Mouse (Mus musculus): Measurements from ENCODE around the gene Vinac1.

Gene Vinac1

GRCm38 (mm10) chr2:129038937-129039631 lies 8.9 kb downstream of the Vinac1 start:
- no peak for DNase-seq (ENCODE audit: low read depth)

- DNase-seq (ENCODE audit: low read depth): no peak
Measured at GRCm38 (mm10) chr2:129038426-129038936, 9.5 kb downstream of the Vinac1 start.

DNA sequence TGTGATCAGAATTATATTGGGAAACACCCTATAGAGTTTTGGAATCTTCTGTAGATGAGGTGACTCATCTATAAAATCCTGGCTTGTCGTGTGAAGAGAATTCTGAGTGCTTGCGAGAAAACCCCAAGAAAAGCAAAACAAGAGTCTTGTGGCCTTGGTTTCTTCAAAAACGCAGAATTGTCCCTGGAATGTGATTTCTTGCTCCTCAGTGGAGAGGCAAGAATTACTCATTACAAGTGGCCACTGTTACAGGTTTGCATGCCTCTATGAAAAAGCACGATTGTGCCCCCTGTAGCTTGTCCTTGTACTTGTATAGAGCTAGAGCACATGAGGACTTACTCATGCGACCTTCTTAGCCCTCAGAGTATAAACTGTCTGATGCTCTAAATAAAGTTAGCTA lies 12.6 kb downstream of the Vinac1 start:
- no peak for DNase-seq (ENCODE audit: low read depth)

GRCm38 (mm10) chr2:129024820-129025219 lies 23.2 kb downstream of the Vinac1 start:
- no peak for DNase-seq (ENCODE audit: low read depth)

DNA sequence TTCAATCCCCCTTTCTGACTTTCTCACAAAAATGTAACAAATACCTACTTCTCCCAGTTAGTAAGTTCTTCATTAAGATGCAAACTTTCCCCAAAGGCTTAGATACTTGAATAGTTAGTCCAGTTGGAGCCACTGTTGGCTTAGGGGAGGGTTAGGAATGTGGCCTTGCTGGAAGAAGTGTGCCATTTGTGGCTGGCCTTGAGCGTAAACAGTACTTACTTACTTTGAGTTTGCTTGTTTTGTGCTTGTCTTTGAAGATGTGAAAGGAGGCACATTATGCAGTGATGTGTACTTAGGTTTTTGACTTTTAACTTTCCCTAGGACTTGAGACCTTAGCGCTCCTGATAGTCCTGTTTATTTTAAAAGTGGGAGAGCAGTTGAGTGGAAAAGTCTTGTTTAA lies 27.9 kb downstream of the Vinac1 start:
- DNase-seq (ENCODE audit: low read depth): no peak

GRCm38 (mm10) chr2:129008867-129009266 lies 39.1 kb downstream of the Vinac1 start:
- peak; percentile 15 for DNase-seq (ENCODE audit: low read depth)

DNA sequence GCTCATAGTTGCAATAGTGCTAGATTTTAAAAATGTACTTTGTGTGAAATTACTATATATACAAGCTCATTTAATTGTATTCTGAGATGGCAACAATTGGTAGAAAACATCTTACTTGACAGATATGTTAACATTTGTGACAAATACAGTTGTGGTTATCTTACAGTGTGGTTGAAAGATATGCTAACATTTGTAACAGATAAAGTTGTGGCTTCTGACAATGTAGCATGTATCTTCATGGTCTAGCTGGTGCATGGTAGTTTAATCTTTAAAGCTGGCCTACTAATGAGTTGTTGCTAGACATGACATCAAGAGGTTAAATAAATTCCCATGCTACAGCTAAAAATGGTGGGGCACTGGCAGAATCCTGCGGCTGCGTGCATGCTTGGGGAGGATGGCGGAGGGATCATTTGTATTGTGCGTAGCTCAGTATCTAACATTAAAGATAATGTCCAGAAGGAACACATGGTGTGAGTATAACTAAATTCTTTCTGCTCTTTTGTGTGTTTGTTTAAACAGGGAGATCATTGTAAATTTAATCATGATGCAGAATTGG lies 41.7 kb downstream of the Vinac1 start:
- no peak for DNase-seq (ENCODE audit: low read depth)

DNA sequence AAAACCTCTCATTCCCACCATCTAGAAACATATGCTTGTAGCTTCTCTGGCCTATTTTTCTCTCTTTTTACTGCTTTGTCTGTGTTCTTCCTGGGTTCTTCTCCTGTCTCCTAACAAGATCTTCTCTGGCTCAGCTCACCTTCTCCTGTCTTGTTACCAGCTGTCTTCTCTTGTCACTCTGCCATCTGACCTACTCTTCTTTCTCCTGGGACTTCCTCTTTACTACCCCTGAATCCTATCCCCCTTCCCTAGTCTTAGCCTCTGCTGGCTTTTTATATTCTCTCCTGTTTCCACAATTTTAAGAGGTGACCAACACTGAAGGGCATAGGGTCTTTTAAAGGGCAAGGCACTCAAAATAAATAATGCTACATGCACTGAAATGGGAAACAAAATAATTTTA lies 43.1 kb downstream of the Vinac1 start:
- no peak for DNase-seq (ENCODE audit: low read depth)

GRCm38 (mm10) chr2:128984746-128985145 lies 63.2 kb downstream of the Vinac1 start:
- DNase-seq (ENCODE audit: low read depth): no peak

DNA sequence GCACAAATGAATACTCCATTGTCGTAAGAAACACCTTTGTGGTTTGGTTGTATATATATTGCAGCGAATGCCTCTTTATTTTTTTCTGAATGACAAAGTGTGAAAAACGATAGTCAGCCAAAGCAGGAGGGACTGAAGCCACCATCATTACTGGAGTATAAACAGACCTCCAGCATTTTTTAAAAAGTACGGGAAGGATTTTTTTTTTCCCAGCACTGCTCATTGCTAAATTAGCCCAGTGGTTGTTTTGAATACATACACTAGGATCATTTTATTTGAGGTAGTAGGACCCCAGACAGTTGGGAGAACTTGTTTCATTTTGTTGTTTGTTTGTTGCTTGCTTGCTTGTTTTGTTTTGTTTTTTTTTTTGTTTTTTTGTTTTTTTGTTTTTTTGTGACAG lies 72.4 kb downstream of the Vinac1 start:
- peak; percentile 30 for DNase-seq (ENCODE audit: low read depth)
